Mouse (Mus musculus) hindbrain, embryonic 14.5 days (tissue): ENCODE results near the gene Abhd12. TPM values are rescaled to one million over a fixed set of nuclear protein-coding genes. Genes with fewer than 3 reads are reported as not detected.

Source experiments
- ATAC-seq: fragments of 200-750 bp; cut with Nextera tagmentation; 2 replicates; pipeline ENCODE4 v1.8.0; 2017; ENCODE audit warnings: moderate number of reproducible peaks, mild to moderate bottlenecking, moderate TSS enrichment, moderate library complexity; ENCODE audit not compliant: low FRiP score
- DNase-seq: peaks from one replicate; pipeline ENCODE4 v3.0.0-alpha.2; 2015; ENCODE audit warnings: low spot score
- H3K27ac ChIP-seq: fragments of 300-500 bp; sonication (generic); 2 replicates; pipeline ENCODE4 v1.5.1; 2014; ENCODE audit warnings: mild to moderate bottlenecking, moderate library complexity
- H3K27me3 ChIP-seq: fragments of 300-500 bp; sonication (generic); 2 replicates; pipeline ENCODE4 v1.6.1; 2014; ENCODE audit warnings: mild to moderate bottlenecking, low read length, mixed read lengths; ENCODE audit not compliant: control insufficient read depth, insufficient read depth
- H3K36me3 ChIP-seq: fragments of 300-500 bp; sonication (generic); replicated peaks from 2 replicates; pipeline ENCODE4 v1.6.1; 2014; ENCODE audit not compliant: control insufficient read depth, insufficient read depth
- H3K4me1 ChIP-seq: fragments of 300-500 bp; sonication (generic); replicated peaks from 2 replicates; pipeline ENCODE4 v1.6.1; 2014; ENCODE audit warnings: antibody characterized with exemption, low read length, mixed read lengths; ENCODE audit not compliant: control insufficient read depth, insufficient read depth
- H3K4me2 ChIP-seq: fragments of 300-500 bp; sonication (generic); replicated peaks from 2 replicates; pipeline ENCODE4 v1.6.1; 2014; ENCODE audit warnings: mild to moderate bottlenecking, moderate library complexity
- H3K4me3 ChIP-seq: fragments of 300-500 bp; sonication (generic); replicated peaks from 2 replicates; pipeline ENCODE4 v1.5.1; 2014; ENCODE audit warnings: mild to moderate bottlenecking, low read length
- H3K9ac ChIP-seq: fragments of 300-500 bp; sonication (generic); 2 replicates; pipeline ENCODE4 v1.6.1; 2014
- H3K9me3 ChIP-seq: fragments of 300-500 bp; sonication (generic); 2 replicates; pipeline ENCODE4 v1.6.1; 2016; ENCODE audit warnings: low read length; ENCODE audit not compliant: control insufficient read depth
- WGBS: fragments of 180-500 bp; shearing (Covaris S2); extraction: QIAGEN DNeasy Blood & Tissue Kit; methylation state at CpG from one replicate; pipeline ENCODE4 v1.1.7; 2014; 5-methylcytosine and 5-hydroxymethylcytosine counted together
- polyA plus RNA-seq: library from polyadenylated mRNA; unstranded; fragments of >200 nt; fragmentation: Nextera tagmentation; extraction: Ambion mirVana; gene quantifications from 2 replicates; pipeline ENCODE4 v1.2.1, GENCODE M21; 2014

The Abhd12 gene
- polyA plus RNA-seq, 1 experiment from 2014 or later, result 126 TPM

DNA sequence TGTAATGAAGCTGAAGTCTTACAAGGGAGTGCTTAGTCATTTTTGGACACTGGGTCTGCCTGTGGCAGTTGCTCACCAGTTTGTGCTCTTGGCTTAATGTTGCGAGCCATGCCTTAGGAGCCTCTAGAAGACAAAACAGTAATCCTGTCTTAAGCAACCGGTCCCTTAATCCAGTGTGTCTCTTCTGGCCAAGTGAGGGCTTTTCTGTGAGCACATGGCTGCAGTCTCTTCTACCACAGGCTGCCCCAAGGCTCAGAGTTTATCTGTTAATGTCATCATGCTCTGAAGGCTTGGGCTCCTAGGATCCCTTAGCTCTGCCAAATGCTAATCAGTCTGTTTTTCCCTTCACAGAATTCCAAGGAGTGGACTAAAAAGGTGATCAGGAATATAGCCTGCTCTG is 74.5 kb downstream of the Abhd12 start:
- no peak for DNase-seq
- H3K36me3 ChIP-seq, result peaks cover 99% of the 10 kb centered on the region
- no peak overlapping the region for H3K27ac ChIP-seq
- WGBS, result 92% methylated on average over 2 of the region's 2 CpGs
- H3K9me3 ChIP-seq, result no peaks in the 10 kb centered on the region
- H3K4me3 ChIP-seq, result no peak overlapping the region
- no peaks in the 10 kb centered on the region for H3K27me3 ChIP-seq
- H3K9ac ChIP-seq, result no peak overlapping the region
- no peaks in the 10 kb centered on the region for H3K4me1 ChIP-seq
- no peak for ATAC-seq
- no peak overlapping the region for H3K4me2 ChIP-seq

DNA sequence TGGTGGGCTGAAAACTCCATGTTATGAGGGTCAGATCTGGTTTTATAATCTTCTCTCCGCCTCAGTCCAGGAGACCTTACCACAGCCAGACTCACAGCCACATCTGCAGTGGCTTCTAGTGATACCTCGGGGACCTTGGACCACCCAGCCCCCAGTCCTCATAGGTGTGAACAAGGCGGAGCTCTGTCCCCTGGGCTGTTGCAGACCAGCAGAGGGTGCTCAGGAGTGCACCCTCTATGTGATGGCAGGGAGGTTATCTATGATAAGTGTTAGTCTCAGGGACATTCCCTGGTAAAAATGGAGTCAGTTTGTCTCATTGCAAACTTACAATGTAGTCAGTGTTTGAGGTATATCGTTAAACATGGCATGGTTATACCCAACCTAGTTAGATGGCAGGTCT is 75.9 kb downstream of the Abhd12 start:
- DNase-seq (no peak), ATAC-seq (no peak)
- H3K4me2 ChIP-seq, result no peak overlapping the region
- 93% methylated on average over 4 of the region's 4 CpGs for WGBS
- no peaks in the 10 kb centered on the region for H3K27me3 ChIP-seq
- H3K4me3 ChIP-seq, result no peak overlapping the region
- no peaks in the 10 kb centered on the region for H3K9me3 ChIP-seq
- no peaks in the 10 kb centered on the region for H3K4me1 ChIP-seq
- H3K36me3 ChIP-seq, result peaks cover 99% of the 10 kb centered on the region
- no peak overlapping the region for H3K9ac ChIP-seq
- H3K27ac ChIP-seq, result no peak overlapping the region

DNA sequence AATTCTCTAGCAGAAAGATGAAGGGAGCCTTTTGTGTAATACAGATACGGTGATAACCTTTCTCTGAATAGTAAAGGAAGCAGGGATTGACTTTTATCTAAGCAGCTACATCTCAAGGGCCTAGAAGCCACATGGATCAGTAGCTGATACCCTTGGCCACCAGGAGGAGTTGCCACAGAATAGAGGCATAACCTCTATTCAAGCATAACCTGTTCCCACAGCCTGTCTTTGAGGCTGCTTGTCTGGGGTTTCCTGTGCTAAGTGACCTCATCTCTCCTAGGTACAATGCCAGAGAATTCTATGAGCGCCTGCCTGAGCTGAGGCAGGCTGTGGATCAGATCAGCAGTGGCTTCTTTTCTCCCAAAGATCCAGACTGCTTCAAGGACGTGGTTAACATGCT is 76.4 kb downstream of the Abhd12 start:
- Histone ChIP-seq H3K36me3 (peaks cover 99% of the 10 kb centered on the region), H3K4me1 (no peaks in the 10 kb centered on the region), H3K9me3 (no peaks in the 10 kb centered on the region), H3K4me3 (no peak overlapping the region), H3K9ac (no peak overlapping the region), H3K27me3 (no peaks in the 10 kb centered on the region), H3K4me2 (no peak overlapping the region), H3K27ac (no peak overlapping the region)
- no peak for DNase-seq
- no peak for ATAC-seq
- WGBS, result 87% methylated on average over 3 of the region's 3 CpGs

DNA sequence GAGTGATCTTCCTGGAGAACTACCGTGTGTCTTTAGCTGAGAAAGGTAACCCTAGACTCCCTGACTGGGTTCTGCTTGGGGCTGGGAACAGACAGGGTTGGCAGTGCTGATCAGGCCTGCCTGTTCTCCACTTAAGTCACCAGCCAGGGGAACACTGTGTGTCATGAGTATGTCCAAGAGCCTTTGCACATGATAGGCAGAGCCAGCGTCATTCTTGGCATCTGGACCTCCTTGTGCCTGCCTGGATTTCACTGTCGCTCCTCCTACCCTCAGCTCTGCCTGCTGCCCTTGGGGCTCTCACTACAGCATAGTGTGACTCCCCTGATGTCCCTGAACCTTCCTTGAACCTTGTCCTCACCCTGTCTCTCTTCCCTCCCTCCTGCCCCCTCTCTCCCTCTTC is 78.1 kb downstream of the Abhd12 start:
- Histone ChIP-seq H3K27me3 (no peaks in the 10 kb centered on the region), H3K36me3 (peaks cover 91% of the 10 kb centered on the region), H3K4me2 (no peak overlapping the region), H3K4me3 (no peak overlapping the region), H3K27ac (no peak overlapping the region), H3K9ac (no peak overlapping the region), H3K4me1 (no peaks in the 10 kb centered on the region), H3K9me3 (no peaks in the 10 kb centered on the region)
- WGBS, result 81% methylated on average over 3 of the region's 3 CpGs
- no peak for DNase-seq
- ATAC-seq, result no peak

DNA sequence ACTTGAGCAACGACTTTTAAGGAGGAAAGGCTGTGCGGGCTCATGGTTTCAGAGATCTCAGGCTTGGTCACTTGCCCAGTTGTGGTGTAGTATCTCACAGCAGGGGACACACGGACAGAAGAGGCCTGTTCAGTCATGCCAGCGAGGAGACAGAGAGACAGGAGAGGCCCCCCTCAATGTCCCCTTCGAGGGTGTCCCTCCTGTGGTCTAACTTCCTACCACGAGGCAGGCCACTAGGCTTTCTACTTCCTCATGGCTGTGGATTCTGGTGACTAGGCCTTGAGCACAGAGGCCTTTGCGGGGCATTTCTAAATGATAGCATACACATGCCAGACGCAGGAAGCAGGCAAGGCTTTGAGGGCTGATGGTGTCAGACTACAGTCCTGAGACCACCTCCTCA is 81.6 kb downstream of the Abhd12 start:
- Histone ChIP-seq H3K4me3 (no peak overlapping the region), H3K9ac (no peak overlapping the region), H3K9me3 (no peaks in the 10 kb centered on the region), H3K4me2 (no peak overlapping the region), H3K36me3 (peaks cover 90% of the 10 kb centered on the region), H3K27me3 (no peaks in the 10 kb centered on the region), H3K4me1 (no peaks in the 10 kb centered on the region), H3K27ac (no peak overlapping the region)
- DNase-seq (no peak), ATAC-seq (no peak)
- 80% methylated on average over 8 of the region's 8 CpGs for WGBS

DNA sequence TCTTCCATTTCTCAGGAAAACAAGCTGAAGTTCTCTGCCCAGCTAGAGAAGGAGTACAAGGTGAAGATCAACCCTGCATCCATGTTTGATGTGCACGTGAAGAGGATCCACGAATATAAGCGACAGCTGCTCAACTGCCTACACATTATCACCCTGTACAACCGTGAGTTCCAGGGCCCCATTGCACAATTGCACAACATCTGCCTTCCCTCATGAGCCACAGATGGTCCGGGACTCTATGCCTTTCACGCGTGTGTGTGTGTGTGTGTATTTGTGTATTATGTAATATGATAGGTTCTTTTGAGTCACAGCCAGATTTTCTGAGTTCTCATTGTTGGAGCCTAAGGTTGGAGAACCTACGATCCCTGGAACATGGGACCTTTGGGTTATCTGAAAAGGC is 83.8 kb downstream of the Abhd12 start:
- DNase-seq (no peak), ATAC-seq (no peak)
- H3K27me3 ChIP-seq, result no peaks in the 10 kb centered on the region
- no peak overlapping the region for H3K4me2 ChIP-seq
- no peak overlapping the region for H3K27ac ChIP-seq
- 88% methylated on average over 8 of the region's 8 CpGs for WGBS
- no peaks in the 10 kb centered on the region for H3K9me3 ChIP-seq
- H3K4me1 ChIP-seq, result no peaks in the 10 kb centered on the region
- peaks cover 86% of the 10 kb centered on the region for H3K36me3 ChIP-seq
- H3K9ac ChIP-seq, result no peak overlapping the region
- no peak overlapping the region for H3K4me3 ChIP-seq

DNA sequence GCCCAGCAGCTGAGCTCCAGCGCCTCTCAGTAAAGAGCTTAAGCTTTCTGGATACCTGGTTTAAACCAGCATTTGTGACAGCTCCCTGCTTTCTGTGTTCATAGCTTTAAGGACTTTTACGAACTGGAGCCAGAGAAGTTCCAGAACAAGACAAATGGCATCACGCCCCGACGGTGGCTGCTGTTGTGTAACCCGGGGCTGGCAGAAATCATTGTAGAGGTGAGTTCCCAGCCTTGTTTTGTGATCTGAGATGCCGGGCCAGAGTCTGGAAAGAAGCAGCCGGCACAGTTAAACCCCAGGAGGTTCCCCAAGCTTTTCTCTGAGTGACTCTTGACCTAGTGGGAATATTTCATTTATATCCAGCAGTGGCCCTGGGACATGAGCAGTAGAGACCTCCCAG is 85.8 kb downstream of the Abhd12 start:
- no peaks in the 10 kb centered on the region for H3K27me3 ChIP-seq
- H3K4me1 ChIP-seq, result no peaks in the 10 kb centered on the region
- ATAC-seq (no peak), DNase-seq (no peak)
- 87% methylated on average over 8 of the region's 8 CpGs for WGBS
- no peak overlapping the region for H3K9ac ChIP-seq
- no peak overlapping the region for H3K4me2 ChIP-seq
- H3K4me3 ChIP-seq, result no peak overlapping the region
- peaks cover 86% of the 10 kb centered on the region for H3K36me3 ChIP-seq
- H3K27ac ChIP-seq, result no peak overlapping the region
- no peaks in the 10 kb centered on the region for H3K9me3 ChIP-seq

DNA sequence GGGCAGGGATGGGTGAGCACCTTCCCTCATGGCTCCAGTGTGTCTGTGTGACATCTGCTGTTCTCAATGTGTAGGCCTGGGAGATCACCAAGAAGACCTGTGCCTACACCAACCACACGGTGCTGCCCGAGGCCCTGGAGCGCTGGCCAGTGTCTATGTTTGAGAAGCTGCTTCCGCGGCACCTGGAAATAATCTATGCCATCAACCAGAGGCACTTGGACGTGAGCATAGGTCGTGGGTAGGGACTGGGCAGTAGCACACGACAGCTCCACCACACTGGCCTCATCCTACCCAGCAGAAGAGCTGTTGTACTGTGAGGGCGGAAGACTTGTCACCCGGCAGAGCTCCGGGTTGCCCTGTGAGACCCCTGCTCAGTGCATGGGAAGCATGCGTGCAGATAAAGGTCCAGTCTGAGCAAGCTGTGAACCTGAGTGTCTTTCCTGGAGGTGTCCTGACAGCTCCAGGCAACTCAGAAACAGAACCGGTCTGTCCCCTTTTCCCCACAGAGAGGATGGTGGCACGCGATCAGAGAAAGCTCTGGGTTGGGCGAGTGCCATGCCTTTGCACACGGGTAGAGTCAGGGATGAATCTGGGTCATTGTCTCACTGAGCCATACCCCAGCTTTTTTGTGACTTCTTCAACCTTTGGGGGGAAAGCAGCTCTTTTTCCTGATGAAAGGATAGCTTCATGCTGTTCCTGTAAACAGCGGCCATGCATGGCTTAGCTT is 87.7 kb downstream of the Abhd12 start:
- Histone ChIP-seq H3K4me3 (no peak overlapping the region), H3K4me1 (no peaks in the 10 kb centered on the region), H3K36me3 (peaks cover 92% of the 10 kb centered on the region), H3K4me2 (no peak overlapping the region), H3K27me3 (no peaks in the 10 kb centered on the region), H3K9me3 (no peaks in the 10 kb centered on the region), H3K9ac (no peak overlapping the region), H3K27ac (no peak overlapping the region)
- no peak for ATAC-seq
- WGBS, result 94% methylated on average over 18 of the region's 18 CpGs
- no peak for DNase-seq

DNA sequence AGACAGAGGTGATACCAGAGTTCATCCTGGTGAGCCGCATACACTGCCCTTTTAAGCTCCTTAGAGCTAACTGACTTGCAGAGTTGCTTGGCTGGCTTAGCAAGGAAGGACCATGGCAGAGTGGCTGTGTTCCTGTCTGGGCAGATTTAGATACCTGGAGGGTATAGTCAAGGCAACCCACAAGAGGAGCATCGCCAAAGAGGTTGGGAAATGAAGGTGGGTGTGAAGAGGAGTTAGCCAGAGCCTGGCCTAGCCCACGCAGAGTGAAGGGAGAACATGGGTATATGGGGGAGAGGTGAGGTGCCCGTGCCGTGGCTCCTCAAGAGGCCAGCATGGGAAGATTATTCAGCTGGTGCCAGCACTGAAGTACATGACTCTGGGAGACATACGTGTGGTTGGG is 91.7 kb downstream of the Abhd12 start:
- Histone ChIP-seq H3K4me2 (no peak overlapping the region), H3K4me3 (no peak overlapping the region), H3K9ac (no peak overlapping the region), H3K27me3 (no peaks in the 10 kb centered on the region), H3K4me1 (no peaks in the 10 kb centered on the region), H3K9me3 (no peaks in the 10 kb centered on the region), H3K36me3 (peaks cover 88% of the 10 kb centered on the region), H3K27ac (no peak overlapping the region)
- DNase-seq (no peak), ATAC-seq (no peak)
- WGBS, result 95% methylated on average over 6 of the region's 6 CpGs

DNA sequence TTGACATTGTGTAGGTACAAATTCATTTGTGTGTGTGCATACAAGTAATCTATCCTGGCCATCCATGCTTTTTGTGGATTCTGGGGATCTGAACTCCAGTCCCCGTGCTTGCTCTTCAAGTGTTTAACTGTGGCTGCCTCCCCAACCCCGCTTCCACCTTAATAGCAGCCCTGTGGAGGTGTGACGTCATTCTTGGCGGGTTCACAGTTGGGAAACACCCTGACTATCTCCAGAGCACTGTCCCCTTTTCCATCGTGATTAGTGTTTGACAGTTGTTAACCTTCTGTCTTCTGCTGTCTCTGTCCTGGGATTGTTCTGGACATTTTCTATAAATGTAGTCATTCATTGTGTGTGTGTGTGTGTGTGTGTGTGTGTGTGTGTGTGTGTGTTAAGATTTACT is 93.9 kb downstream of the Abhd12 start:
- 92% methylated on average over 5 of the region's 5 CpGs for WGBS
- Histone ChIP-seq H3K27ac (no peak overlapping the region), H3K4me1 (no peaks in the 10 kb centered on the region), H3K4me2 (no peak overlapping the region), H3K36me3 (peaks cover 87% of the 10 kb centered on the region), H3K9ac (no peak overlapping the region), H3K27me3 (no peaks in the 10 kb centered on the region), H3K4me3 (no peak overlapping the region), H3K9me3 (no peaks in the 10 kb centered on the region)
- DNase-seq, result no peak
- no peak for ATAC-seq
